Mouse (Mus musculus) cerebellum, adult 11-12 months (tissue): ENCODE data around the gene Gng13.
"Not testable (repeated sequence)": the region's sequence is repeated elsewhere in the genome, so short reads cannot be mapped to it uniquely, and the experiment has no call there.

Experiments used
- DNase-seq: peaks from one replicate; pipeline ENCODE4 v3.0.0; 2022

Gene Gng13

GRCm38 (mm10) chr17:25735246-25735645 lies 18.3 kb downstream of the Gng13 start:
- no peak for DNase-seq

DNA sequence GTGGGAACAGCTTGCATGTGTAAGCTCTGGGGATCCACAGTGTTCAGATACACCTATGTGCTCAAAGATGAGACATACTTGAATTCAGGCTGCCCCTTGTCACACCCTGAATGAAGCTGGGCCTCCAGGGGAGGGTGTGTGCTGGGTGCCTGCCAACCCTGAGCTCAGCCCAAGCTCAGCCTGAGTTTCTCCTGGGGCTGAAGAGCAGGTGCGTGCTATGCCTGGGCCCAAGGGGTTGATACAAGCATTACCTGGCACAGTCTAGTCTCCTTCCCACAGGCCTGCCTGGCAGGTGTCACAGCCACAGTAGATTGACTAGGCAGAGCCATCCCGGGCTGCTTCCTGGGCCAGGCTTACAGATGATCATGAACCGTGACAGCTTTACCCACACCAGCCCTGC lies 18.8 kb downstream of the Gng13 start, which contains the start of gene Mslnl:
Mslnl (plus strand) TSS at position 298 of the 400 bp plus-strand sequence.
- no peak for DNase-seq

DNA sequence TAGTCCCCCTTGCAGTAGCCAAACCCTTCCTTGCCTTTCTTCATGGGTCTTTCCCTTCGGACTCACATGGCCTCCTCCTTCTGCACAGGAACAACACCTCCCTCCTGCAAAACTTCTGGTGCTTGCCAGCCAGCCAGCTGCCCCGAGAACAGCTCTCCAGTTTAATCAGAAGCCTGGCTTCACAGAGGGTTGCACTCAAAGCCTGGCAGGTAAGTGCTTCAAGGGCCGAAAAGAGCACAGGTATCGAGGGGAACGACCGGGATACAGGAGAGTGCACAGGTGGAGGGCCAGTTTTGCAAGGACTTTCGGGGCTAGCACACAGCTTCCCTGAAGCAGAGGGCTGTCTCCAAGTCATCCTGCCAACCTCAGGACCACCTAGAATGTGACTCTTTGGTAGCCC lies 21.9 kb downstream of the Gng13 start:
- DNase-seq = no peak

GRCm38 (mm10) chr17:25741471-25741870 lies 24.5 kb downstream of the Gng13 start:
- not testable (repeated sequence) for DNase-seq

GRCm38 (mm10) chr17:25743831-25744230 lies 26.9 kb downstream of the Gng13 start:
- no peak for DNase-seq

GRCm38 (mm10) chr17:25744311-25744710 lies 27.3 kb downstream of the Gng13 start:
- no peak for DNase-seq

DNA sequence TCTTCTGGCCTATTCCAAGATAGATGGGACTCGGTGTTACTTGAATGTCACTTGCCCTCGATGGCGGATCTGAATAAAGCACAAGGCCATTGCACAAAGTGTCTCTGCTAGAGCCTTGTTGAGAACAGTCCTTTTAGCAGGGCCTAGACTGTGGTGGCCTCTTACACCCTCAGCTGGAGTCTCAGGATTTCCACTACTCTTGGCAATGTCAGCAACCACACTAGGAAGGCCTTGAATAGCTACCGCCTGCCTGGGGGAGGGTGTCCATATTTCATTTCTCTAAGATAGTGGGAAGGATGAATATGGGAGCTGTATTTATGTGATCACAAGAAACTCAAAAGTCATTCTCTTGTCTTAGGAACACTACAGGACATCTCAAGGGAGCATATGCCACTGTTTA lies 31.3 kb downstream of the Gng13 start:
- DNase-seq = no peak

GRCm38 (mm10) chr17:25749314-25749713 lies 32.3 kb downstream of the Gng13 start:
- no peak for DNase-seq

- no peak for DNase-seq
Measured at GRCm38 (mm10) chr17:25751446-25751845, 34.5 kb downstream of the Gng13 start.

DNA sequence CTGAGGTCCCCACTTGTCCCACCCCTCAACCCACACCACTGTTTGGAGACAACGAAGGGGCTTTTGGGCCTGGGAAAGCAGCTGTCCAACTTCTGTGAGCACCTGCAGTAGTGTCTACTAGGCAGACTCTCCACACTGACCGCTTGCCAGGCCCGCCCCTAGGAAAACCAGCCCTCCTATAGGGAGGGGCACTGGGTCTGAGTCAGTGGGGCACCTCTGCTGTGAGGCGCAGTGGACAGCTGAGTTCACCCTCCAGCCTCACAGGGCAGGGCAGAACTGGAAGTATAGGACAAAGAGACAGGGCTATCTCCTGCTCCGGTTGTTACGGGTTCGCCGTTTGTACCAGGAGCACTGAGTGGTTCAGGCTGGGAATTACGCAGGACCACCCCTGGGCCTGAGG lies 37.3 kb downstream of the Gng13 start, which contains the start of gene Msln:
Msln (minus strand) TSS at position 138 of the 400 bp plus-strand sequence.
- no peak for DNase-seq

DNA sequence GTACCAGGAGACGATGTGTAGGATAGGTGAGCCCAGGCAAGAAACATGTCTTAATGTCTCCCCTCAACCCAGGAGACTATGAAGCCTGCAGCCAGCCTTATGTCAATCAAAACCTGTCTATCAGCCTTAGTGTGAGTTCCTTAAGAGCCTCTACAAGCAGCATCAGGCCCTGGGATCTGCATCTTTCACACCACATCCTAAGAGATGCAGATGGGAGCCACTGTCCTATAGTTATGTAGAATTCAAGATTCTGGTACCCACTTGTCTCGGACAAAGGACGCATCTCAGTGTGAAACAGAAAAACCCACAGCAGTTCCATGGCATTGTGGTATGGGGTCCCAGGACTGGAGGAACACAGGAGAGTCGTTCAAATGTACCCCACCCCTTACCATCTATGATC lies 38.1 kb downstream of the Gng13 start:
- no peak for DNase-seq

- DNase-seq = no peak
Measured at GRCm38 (mm10) chr17:25755627-25756377, 38.8 kb downstream of the Gng13 start.

DNA sequence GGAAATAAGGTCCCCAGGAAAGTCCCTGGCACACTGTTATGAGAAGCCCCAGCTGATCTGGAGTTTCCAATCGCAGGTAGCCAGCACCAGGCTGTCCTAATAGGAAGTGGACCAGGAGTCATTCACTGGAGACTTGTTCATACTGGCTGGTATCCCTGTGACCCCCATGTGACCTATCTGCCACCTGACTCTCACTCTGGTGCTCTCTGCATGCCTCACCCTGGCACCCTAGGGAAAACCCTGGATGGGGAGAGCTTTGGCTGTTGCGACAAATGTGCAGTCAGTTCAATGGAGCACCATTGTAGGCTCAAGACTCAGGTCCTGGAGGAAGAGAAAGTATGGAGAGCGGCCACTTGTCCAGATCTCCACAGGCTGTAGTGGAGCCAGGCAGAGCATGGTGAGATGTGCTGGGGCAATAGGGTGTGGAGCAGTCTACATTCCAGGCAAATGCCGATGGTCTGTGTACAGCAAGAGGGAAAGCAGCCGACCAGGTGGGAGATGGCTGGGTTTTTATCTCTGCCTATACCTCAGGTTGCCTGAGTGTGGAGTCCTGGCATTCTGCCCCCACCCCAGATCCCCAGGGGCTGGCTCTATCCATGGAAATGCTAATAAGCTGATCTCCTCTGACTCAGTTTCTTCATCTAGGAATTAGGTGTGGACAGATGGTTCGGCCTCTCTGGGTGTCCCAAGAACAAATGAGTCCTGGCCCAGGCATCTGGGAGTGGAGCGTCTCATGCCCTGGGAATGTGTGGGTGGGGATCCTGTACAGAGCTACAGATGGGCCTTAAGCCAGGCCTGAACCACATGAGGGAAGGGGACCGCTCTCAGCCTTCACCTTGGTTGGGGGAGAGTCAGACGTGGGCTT lies 39.6 kb downstream of the Gng13 start:
- DNase-seq = no peak

- no peak for DNase-seq
Measured at GRCm38 (mm10) chr17:25757691-25758090, 40.7 kb downstream of the Gng13 start.

- no peak for DNase-seq
Measured at GRCm38 (mm10) chr17:25760148-25760547, 43.2 kb downstream of the Gng13 start.

DNA sequence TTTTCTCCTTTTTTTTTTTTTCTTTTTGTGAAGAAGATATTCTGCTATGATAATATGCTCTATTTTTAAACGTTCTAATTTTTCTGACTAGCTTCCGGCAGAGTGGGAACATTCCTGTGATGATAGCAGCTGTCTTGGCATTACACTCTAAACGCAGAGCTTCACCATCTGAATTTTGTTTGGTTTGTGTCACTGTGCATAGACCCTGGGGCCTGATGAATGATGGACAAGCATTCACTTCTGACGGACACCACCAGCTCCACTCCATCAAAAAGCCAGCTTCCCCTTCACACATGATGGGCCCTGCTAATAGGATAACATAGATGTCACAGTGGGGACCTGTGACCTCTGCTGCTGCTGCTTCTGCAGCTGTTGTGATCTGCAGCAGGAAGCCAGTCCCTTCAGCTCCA lies 44.6 kb downstream of the Gng13 start:
- no peak for DNase-seq

DNA sequence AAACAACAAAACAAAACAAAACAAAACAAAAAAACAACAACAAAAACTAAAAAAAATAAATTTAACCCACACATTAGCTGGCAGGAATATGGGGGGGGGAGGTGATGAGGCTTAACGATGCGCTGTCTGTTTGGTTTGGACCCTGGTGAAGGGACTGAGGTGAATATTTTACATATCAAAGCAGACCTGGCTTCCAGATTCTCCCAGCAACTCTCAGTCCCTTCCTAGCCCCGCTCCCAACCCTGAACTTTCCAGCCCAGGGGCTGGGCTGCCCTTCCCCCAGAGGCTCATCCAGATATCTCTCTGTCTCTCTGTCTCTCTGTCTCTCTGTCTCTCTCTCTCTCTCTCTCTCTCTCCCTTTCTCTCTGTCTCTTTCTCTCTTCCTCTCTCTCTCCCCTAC lies 45.6 kb downstream of the Gng13 start:
- DNase-seq = no peak

DNA sequence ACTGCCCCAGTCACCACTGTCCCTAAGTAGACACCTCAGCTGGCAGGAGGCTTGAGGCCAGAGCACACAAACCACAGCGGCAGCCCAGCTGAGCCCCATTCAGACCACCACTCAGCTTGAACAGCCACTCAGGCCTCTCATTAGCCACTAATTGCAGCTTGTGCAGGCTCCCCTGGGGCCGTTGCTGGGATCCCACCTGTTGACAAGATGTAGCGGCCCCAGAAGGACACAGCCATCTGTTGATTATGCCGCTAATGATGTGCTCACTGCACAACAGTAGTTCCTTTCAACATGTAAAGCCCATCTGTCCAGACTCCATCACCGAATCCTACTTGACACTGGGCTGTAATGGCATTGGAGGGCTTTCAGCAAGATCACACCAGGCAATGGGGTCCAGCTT lies 48.9 kb downstream of the Gng13 start:
- no peak for DNase-seq
